Mouse (Mus musculus) gastrocnemius, postnatal 14 days (tissue): ENCODE results near the gene Cpt1b. TPM values are rescaled to one million over a fixed set of nuclear protein-coding genes. Genes with fewer than 3 reads are reported as not detected.

Source experiments
- DNase-seq: peaks from one replicate; pipeline ENCODE4 v3.0.0; 2021; ENCODE audit warnings: mixed read lengths
- intact Hi-C: fragments of 180-260 bp; cut with DNase I; formaldehyde crosslinking; loops from one replicate; pipeline ENCODE4 v1.15.1; 2025; ENCODE audit warnings: low total_unique reads
- total RNA-seq, 2 experiments: library from RNA; stranded (reverse); gene quantifications; 2 replicates each; pipeline ENCODE4 v1.2.3; 2021

The Cpt1b gene
- total RNA-seq, 2 experiments from 2014 or later: 230 to 289 TPM

DNA sequence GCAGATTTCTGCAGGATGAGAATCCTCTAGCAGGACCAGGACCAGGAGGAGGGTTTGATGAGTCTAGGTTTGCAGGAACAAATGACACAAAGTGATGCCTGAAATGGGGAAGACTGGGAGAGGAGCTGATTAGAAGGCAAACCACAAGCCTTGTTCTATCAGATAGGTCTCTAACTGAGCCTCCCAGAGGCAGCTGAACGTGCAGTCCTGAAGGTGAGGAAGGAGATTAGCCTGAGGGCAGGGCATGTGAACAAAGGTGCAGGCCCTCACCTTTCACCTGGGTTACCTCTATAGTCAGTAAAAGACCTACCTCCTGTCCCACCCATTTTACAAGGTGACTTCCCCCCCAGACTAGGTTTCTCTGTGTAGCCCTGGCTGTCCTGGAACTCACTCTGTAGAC, 25.9 kb downstream of the Cpt1b start:
- DNase-seq: no peak
- intact Hi-C loops: no loop called here

DNA sequence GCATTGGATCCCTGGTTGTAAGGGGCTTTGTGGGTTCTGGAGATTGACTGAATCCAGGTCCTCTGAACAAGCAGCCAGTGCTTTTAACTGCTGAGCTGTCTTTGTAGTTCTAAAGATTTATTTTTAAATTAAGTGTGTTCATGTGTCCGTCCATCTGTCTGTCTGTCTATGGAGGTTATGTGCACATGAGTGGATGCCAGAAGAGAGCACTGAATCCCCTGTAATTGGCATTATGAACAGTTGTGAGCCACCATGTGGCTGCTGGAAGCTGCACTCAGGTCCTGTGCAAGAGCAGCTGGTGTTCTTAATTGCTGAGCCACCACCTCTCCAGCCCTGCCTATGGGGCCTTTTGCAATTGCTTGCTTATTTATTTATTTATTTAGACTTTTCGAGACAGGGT, 27.5 kb downstream of the Cpt1b start:
- intact Hi-C loops: no loop called here
- no peak for DNase-seq

DNA sequence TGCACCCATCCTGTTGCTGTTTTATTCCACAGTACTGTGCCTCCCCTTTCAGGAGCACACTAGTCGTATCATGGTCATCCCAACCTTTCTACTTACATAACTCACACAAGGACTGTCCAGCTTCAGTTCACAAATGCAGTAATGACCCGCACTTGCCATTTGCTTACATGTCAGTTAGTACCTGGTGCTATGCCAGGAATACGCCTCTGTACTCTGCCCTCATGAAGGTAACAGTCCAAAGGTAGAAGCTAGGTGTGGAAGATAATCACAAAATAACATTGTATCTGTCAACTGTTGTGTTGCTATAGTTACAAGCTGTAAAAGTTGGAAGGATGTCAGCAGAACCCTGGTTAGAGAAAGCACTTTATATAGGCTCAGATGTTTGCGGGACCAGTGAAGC, 28.8 kb downstream of the Cpt1b start:
- intact Hi-C loops: no loop called here
- no peak for DNase-seq

DNA sequence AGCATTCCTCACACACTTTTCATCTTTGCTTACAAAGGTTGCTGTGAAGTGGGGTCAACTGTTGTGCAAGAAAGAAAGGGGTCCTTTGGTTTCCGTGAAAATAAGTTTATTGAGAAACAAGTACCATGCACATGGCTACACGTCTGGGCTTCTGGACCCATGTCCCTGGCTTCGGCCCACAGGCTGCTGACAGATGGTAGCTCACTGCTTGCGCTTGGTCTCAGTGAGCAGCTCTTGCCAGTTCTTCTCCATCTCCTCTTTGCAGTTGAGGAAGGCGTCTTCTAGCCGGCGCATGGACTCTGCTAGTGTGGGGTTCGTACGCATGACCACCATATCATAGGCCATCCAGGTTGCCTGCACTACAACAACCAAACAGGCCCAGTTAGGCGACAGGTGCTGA, 35.6 kb downstream of the Cpt1b start:
- intact Hi-C loops: no loop called here

DNA sequence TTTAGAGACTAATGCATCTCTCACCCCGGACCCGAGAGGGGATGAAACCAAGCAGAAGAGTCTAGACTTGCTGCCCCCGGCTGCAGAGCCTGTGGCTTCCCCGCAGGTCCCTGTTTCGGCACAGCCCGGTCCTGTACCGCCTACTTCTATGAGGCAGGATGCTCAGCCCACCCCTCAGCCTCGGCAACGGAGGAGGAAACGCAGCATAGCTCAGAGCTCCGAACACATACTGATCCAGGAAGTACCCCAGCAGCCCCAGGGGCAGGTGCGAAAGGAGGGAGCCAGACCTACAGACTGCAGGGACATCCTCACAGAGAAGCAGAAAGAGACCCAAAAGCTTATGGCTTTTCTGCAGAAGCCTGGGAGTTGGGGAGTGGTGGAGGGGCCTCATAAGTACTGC, 38.5 kb downstream of the Cpt1b start:
- no peak for DNase-seq
- intact Hi-C loops: no loop called here

More for the DNA sequence above, 35.6 kb downstream of the Cpt1b start:
- no peak for DNase-seq

DNA sequence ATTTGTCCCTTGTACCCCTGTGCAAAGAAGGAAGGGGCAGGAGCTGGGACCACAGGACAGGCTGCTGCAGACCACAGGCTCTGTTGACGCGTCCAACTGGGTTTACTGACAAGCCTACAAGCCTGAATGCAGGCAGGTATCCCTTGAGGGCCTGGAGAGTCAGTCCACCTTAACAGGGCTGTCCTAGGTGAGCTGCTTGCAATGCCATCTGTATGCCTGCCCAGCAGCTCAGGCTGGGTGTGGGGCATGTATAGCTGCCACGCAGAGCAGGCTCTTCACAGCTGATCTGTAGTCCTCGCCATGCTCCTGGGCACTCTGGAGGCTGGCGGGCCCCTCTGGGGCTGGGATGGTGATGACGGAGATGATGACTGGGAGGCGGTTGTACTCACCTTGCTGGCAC, 41.0 kb downstream of the Cpt1b start, which contains the start of gene Klhdc7b:
TSS of gene Klhdc7b (plus strand) at position 301 of the 400 bp plus-strand sequence.
- intact Hi-C loops: no loop called here
- DNase-seq: no peak

DNA sequence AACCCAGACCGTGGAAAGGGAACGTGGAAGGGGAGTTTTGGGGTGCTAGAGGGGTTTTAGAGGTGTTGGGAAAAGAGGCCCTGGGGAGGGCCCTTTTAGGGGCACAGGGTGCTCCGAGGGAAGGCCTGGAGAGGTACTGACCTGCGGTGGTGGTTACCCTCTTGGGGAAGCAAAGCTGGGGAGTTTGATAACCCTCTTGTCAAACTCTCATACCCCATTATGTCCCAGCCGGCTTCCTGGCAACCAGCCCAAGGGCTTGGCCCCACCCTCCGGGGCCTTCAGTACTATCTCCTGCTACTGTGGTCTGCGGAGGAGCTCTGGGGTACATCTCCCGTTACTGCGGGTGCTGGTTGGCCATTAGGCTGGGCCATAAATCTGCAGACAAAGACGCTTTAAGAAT, 46.2 kb downstream of the Cpt1b start:
- no peak for DNase-seq
- intact Hi-C loops: no loop called here

DNA sequence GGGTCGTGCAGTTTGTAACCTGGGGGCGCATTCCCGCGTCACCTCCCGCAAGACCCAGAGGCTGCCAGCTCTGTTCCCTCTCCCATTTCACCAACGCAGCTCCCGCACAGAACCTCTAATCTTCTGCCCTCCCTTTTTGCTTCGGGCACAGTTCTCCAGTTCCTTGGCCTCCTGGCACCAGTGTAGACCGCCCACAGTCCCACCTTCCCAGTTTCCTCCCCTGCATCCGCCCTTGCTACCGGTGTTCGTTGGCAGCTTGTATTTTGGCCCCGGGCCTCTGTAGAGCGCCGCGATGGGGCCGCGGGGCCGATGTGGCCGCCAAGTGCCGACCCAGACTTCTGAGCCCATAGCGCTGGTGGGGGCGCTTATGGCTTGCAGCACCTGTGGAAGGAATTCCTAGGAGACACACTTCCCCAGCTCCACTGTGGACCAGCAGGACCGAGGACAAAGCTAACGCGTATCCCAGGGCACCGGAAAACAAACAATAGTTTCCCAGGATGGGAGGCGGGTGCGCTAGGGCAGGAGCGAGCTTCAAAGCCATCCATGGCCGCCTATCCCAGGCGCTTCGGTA, 46.7 kb downstream of the Cpt1b start, which contains the start of gene Odf3b:
TSS of gene Odf3b (minus strand) at position 452 of the 571 bp plus-strand sequence.
- DNase-seq: no peak
- intact Hi-C loops: no loop called here

DNA sequence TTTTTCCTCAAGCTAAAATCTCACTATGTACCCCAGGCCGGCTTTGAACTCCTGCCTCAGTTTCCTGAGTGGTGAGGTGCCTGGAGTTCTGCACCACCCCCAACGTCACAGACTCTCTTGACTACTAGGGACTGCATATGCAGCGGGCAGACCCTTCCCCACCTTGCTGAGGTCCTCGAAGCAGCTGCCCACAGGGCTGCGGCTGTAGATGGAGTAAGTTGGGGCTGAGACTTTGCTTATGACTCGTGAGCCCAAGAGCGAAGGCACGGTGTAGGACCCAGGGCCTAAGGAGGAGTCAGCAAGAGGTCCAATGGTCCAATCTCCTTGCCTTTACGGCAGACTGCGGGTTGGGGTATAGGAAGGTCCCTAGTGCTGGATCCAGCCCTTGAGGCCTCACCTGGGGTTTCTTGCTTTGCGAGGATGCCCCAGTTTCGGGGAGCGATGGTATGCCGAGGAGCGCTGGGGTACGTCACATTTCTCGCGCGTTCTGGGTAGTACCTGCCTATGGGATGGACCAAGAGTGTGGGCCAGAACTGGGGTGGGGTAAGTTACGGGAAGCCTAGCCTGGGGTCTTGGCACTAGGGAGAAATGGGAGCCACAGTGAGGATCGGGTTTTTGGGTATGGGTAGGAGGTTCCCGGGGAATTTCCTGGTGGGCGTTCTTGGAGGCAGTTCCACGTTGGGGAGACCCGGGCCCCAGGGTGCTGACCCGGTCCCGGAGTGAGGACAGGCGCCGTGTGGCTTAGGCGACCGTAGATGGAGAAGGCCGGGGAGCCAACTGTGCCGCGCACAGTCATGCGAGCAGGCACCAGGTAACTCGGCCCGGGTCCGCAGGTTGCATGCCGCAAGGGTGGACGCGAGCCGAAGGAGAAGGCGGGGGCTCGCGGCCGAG, 47.5 kb downstream of the Cpt1b start:
- intact Hi-C loops: no loop called here

DNA sequence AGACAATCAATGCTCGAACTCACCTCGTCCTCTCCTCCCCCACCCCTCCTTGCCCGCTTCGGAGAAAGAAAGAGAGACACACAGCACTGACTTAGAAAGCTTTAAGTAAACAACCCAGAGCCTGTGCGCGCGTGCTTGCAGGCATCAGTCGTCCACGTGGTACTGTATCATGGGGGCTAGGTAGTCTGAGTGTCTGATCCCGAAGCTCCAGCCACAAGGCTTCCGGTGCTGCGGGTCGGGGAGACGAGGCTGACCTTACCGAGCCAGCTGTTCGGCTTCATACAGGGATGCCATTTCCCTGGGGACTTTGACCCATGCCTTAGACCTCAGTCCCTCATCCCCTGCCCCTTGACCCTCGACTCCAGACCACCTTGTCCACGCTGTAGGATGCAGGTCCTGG, 48.3 kb downstream of the Cpt1b start:
- intact Hi-C loops: no loop called here
- no peak for DNase-seq

More for the DNA sequence above, 47.5 kb downstream of the Cpt1b start:
- DNase-seq: no peak

DNA sequence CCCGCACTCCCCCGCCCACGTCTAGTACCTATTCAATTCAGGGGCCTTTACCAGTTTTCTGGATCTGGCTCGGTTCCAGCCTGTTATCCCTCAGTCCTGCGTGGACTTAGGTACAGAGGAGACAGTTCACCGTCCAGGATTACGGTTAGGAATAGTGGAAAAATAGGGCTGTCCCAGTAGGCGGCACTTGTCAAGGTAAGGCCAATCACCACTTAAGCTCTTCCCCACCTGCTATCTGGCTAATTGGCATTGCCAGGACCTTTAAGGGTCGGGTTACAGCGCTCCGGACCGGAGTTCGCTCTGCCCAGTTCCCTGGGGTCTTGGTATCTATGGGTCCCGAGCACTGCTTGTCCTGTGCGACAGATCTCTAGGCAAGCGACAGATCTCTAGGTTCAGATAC, 48.7 kb downstream of the Cpt1b start, which contains the start of gene Tymp:
TSS of gene Tymp (minus strand) at position 83 of the 400 bp plus-strand sequence.
- no peak for DNase-seq
- intact Hi-C loops: no loop called here

DNA sequence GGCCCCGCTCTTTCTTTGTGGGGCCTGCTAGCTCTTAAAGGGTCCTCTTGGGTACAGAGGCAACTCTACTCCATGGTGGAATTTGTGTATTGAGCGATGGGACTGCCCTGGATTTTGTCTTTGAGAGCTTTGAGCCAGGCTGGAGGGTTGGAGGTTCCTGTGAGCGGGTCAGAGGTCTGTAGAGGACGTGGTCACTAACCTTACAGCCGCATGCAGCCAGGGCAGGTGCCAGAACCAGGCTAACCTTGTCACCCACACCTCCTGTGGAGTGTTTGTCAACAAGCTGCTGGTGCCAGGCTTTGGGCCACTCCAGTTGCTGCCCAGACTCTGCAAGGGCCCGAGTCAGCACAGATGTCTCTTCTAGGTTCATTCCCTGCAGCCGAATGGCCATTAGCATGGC, 49.6 kb downstream of the Cpt1b start:
- intact Hi-C loops: no loop called here
- DNase-seq: no peak

DNA sequence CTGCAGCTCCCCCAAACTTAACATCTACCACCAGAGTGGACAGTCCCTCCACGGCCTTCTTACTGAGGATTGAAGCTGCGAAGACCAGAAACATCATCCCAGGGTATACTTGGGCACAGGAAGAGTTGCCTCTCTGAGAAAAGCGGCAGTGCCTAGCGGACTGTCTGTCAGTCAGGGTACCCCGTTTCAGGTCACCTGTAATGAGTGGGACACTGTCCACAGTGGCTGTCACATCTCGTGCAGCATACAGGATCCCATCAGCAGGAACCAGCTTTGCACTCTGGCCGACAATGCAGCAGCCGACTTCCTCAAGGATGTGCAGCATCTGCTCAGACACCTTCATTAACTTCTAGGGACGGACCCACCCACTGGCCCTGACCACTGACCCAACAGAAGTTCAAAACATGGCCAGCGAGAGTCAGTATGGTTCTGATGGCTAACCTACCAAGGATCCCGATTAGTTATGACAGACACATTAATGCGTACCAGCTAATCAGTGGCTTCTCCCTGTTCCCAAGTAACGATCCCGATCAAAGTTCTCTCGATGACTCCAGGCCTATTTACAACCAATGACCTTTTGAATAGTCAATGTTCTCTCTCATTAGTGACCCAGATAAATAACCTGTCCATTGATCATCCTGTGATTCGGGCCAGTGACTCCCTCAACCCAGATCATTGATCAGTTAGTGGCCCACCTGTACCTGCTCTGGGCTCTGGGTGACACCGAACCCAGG, 50.7 kb downstream of the Cpt1b start:
- intact Hi-C loops: no loop called here
- DNase-seq: no peak

DNA sequence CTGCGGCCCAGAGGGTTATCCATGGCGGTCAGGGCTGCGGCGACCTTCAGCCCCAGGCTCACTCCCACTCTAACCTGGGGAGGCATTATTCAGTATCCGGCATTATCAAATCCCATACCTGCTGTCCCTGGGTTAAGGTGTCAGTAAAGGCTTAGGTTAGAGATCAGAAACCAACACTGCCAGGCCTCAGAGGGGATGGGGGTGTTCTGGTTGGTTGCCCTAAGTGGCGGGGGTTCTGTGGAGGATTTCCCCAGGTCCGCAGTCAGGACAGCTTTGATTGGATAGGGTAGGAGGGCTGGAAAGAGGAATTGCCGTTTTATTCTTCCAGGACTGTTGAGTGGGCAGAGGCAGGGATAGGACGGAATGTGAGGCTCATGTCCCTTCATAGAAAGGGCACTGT, 51.3 kb downstream of the Cpt1b start:
- no peak for DNase-seq
- intact Hi-C loops: no loop called here

DNA sequence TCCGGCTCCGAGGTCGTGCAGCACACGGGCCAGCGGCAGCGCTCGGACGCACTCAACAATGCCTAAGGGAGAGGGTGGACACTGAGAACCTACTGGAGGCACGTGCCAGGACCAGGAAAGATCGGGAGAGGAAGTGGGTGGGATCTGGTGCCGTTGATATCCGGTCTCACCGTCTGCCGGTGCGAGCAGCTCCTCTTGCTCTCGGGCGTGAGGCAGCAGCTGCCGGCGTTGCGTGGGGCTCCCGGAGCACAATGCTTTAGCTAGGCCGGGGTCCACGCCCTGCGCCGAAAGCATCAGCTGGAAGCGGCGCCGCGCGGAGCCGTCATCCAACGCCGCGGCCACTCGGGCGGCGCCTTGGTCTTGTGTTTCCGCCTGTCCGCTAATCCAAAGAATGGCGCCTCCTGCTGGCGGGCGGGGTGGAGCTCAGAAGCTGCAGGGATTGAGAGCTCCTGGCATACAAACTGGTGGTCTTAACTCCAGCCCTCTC, 51.9 kb downstream of the Cpt1b start, which contains the start of gene Sco2:
TSS of gene Sco2 (minus strand) at position 85 of the 487 bp plus-strand sequence.
- peak; percentile 95 for DNase-seq
- intact Hi-C loops: no loop called here

DNA sequence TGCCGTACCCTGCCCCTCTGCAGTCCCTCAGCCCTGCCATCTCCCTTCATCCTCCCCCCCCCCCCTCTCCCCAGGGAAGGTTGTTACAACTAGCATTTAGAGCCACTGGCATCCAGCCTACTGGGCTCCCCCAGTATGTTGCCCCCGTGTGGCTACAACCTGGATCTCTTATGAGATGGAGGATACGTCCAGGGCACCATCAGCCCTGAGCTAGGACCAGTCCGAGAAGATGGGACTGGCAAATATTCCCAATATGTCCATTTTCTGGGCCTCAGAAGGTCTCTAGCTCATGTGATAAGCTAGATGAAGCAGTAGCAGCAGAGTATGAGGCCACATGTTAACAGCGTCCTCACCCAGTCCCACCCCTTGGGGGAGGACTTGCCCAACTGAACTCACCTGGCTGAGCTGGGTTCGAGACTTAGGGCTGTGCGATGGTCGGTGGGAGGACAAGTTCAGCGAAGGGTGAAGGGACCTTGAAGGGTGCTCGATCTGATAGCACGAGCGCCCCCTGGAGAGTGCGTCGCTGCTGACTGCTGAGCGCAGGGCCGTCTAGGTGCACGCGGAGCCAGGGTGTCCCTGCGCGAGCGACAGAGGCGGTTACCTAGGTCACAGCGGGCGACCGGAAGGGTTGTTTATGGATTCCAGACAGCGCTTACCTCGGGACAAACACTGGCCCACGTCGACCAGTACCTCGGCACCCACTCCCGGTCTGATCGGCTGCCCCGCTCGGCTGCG, 52.5 kb downstream of the Cpt1b start:
- DNase-seq: peak; percentile 85
- intact Hi-C loops: no loop called here

DNA sequence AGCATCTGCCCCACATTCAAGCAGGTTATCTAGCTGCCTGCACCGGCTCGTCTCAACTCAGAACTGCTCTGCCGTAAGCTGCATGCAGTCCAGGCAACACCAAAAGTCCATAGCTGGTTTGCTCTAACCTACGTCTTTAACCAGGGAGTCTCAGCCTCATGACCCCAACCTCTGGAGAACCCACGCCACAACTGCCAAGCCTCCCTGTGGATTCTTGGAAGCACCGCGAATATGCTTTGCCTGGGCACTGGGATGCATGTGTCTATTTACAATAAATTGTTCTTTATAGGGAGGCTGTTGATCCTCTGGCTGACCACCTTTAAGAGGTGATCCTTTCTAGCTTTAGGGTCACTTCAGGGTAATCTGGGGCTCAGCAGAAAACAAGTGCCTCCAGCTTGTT, 53.1 kb downstream of the Cpt1b start:
- no peak for DNase-seq
- intact Hi-C loops: no loop called here

DNA sequence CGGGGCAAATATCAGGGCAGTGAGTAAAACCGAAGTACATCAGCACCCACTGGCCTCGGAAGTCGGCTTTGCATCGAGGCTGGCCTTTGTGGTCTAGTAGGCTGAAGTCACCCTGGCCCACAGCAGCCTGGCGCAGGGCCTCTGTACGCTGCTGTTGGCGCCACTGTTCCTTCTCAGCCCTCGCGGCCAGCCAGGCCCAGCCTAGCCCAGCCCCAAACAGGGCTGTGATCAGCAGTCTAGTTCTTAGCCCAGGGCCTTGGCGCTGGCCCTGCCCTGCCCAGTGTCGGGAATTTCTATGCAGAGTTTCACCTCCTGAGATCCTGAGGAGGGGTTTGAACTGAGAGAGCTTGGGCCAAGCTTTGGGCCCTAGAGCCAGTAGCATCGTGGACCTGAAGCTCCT, 53.6 kb downstream of the Cpt1b start:
- no peak for DNase-seq
- intact Hi-C loops: no loop called here
